Mouse (Mus musculus) heart, embryonic 14.5 days (tissue): ENCODE measurements around the gene Arap2. TPM values are rescaled to one million over a fixed set of nuclear protein-coding genes. Genes with fewer than 3 reads are reported as not detected.

ENCODE experiments used
- ATAC-seq: fragments of 200-750 bp; cut with Nextera tagmentation; 2 replicates; pipeline ENCODE4 v1.8.0; 2017; ENCODE audit warnings: low read depth, moderate TSS enrichment; ENCODE audit not compliant: insufficient number of reproducible peaks, insufficient read depth, low FRiP score
- H3K27ac ChIP-seq, 2 experiments: fragments of 200-500 bp in 1 of 2; fragments of 300-500 bp in 1 of 2; sonication (generic) in 1 of 2; replicated peaks in 1 of 2; 2 replicates each; pipeline ENCODE4 v1.5.1; 2012 to 2014; ENCODE audit warnings: low read depth in 2 of 2, low read length in 2 of 2, control low read depth in 1 of 2, mild to moderate bottlenecking in 1 of 2, mixed read lengths in 1 of 2; ENCODE audit not compliant: control insufficient read depth in 1 of 2, insufficient read depth in 1 of 2
- H3K27me3 ChIP-seq: fragments of 300-500 bp; sonication (generic); 2 replicates; pipeline ENCODE4 v1.6.1; 2014; ENCODE audit warnings: mild to moderate bottlenecking, low read length, control low read depth; ENCODE audit not compliant: control insufficient read depth, insufficient read depth
- H3K36me3 ChIP-seq: fragments of 300-500 bp; sonication (generic); 2 replicates; pipeline ENCODE4 v1.6.1; 2014; ENCODE audit warnings: mild to moderate bottlenecking, control low read depth, low read length, mixed read lengths; ENCODE audit not compliant: control insufficient read depth, insufficient read depth
- H3K4me1 ChIP-seq, 2 experiments: fragments of 200-500 bp in 1 of 2; fragments of 300-500 bp in 1 of 2; sonication (generic) in 1 of 2; 2 replicates each; pipeline ENCODE4 v1.6.1; 2012 to 2014; ENCODE audit warnings: low read length in 2 of 2, control low read depth in 1 of 2, mixed read lengths in 1 of 2; ENCODE audit not compliant: control insufficient read depth in 2 of 2, insufficient read depth in 2 of 2
- H3K4me2 ChIP-seq: fragments of 300-500 bp; sonication (generic); 2 replicates; pipeline ENCODE4 v1.6.1; 2014; ENCODE audit warnings: mild to moderate bottlenecking, low read length
- H3K4me3 ChIP-seq, 2 experiments: fragments of 200-500 bp in 1 of 2; fragments of 300-500 bp in 1 of 2; sonication (generic) in 1 of 2; 2 replicates each; pipeline ENCODE4 v1.5.1; 2012 to 2014; ENCODE audit warnings: low read length in 2 of 2, mild to moderate bottlenecking in 2 of 2, control low read depth in 1 of 2, low read depth in 1 of 2, moderate library complexity in 1 of 2; ENCODE audit not compliant: control insufficient read depth in 1 of 2, insufficient read depth in 1 of 2
- H3K9ac ChIP-seq: fragments of 300-500 bp; sonication (generic); 2 replicates; pipeline ENCODE4 v1.6.1; 2014; ENCODE audit warnings: mild to moderate bottlenecking, low read length
- H3K9me3 ChIP-seq: fragments of 300-500 bp; sonication (generic); 2 replicates; pipeline ENCODE4 v1.6.1; 2016; ENCODE audit warnings: low read length, control low read depth; ENCODE audit not compliant: control insufficient read depth
- WGBS: fragments of 180-500 bp; shearing (Covaris S2); extraction: QIAGEN DNeasy Blood & Tissue Kit; methylation state at CpG from one replicate; pipeline ENCODE4 v1.1.7; 2014; 5-methylcytosine and 5-hydroxymethylcytosine counted together
- polyA plus RNA-seq: library from polyadenylated mRNA; unstranded; fragments of >200 nt; fragmentation: Nextera tagmentation; extraction: Ambion mirVana; gene quantifications from 2 replicates; pipeline ENCODE4 v1.2.1, GENCODE M21; 2014

The Arap2 gene
- polyA plus RNA-seq, 1 experiment from 2014 or later: 4.9 TPM

- no peak overlapping the region for H3K4me3 ChIP-seq
- no peak overlapping the region for H3K9ac ChIP-seq
- 67% methylated on average over 1 of the region's 1 CpGs for WGBS
- no peaks in the 10 kb centered on the region for H3K4me1 ChIP-seq
- H3K4me2 ChIP-seq: no peak overlapping the region
- no peaks in the 10 kb centered on the region for H3K9me3 ChIP-seq
- H3K27me3 ChIP-seq: no peaks in the 10 kb centered on the region
- no peaks in the 10 kb centered on the region for H3K36me3 ChIP-seq
- no peak for ATAC-seq
- no peak overlapping the region for H3K27ac ChIP-seq
These were observed 178.6 kb downstream of the Arap2 start for GRCm38 (mm10) chr5:62587348-62587747.

GRCm38 (mm10) chr5:62582643-62583042 is 183.3 kb downstream of the Arap2 start:
- Histone ChIP-seq H3K9ac (no peak overlapping the region), H3K36me3 (no peaks in the 10 kb centered on the region), H3K27me3 (no peaks in the 10 kb centered on the region), H3K4me1 (no peaks in the 10 kb centered on the region), H3K4me2 (no peak overlapping the region), H3K9me3 (no peaks in the 10 kb centered on the region), H3K4me3 (no peak overlapping the region), H3K27ac (no peak overlapping the region)
- ATAC-seq: no peak
- 24% methylated on average over 2 of the region's 2 CpGs for WGBS

- no peaks in the 10 kb centered on the region for H3K9me3 ChIP-seq
- no peaks in the 10 kb centered on the region for H3K36me3 ChIP-seq
- no peak overlapping the region for H3K4me2 ChIP-seq
- no peak overlapping the region for H3K9ac ChIP-seq
- ATAC-seq: no peak
- no peaks in the 10 kb centered on the region for H3K27me3 ChIP-seq
- no peaks in the 10 kb centered on the region for H3K4me1 ChIP-seq
- no peak overlapping the region for H3K4me3 ChIP-seq
- no peak overlapping the region for H3K27ac ChIP-seq
- WGBS: 74% methylated on average over 3 of the region's 3 CpGs
These were observed 184.3 kb downstream of the Arap2 start for GRCm38 (mm10) chr5:62581699-62582098.

- no peaks in the 10 kb centered on the region for H3K4me1 ChIP-seq
- H3K36me3 ChIP-seq: no peaks in the 10 kb centered on the region
- H3K4me3 ChIP-seq: no peak overlapping the region
- WGBS: 87% methylated on average over 3 of the region's 3 CpGs
- H3K9ac ChIP-seq: no peak overlapping the region
- H3K9me3 ChIP-seq: no peaks in the 10 kb centered on the region
- H3K27me3 ChIP-seq: no peaks in the 10 kb centered on the region
- no peak overlapping the region for H3K27ac ChIP-seq
- ATAC-seq: no peak
- H3K4me2 ChIP-seq: no peak overlapping the region
These were observed 191.6 kb downstream of the Arap2 start for GRCm38 (mm10) chr5:62574336-62574844.

Other genes with a start within 250 kb of the Arap2 start
- 0.11 TPM in 1 of 2 replicates, not detected in the other for gene Dthd1, start 47.7 kb upstream of the Arap2 start, polyA plus RNA-seq